Mouse (Mus musculus) CH12.LX (cell line): ENCODE results near the gene Slc4a11.

ENCODE experiments used
- BHLHE40 ChIP-seq: IDR thresholded peaks from 2 replicates; pipeline ENCODE4 v1.6.1; 2011; ENCODE audit warnings: mild to moderate bottlenecking, low read depth, low read length, improper control_type of control experiment
- CHD1 ChIP-seq: IDR thresholded peaks from 2 replicates; pipeline ENCODE4 v1.6.1; 2012; ENCODE audit warnings: low read depth, low read length, improper control_type of control experiment, inconsistent platforms
- CHD2 ChIP-seq: IDR thresholded peaks from 2 replicates; pipeline ENCODE4 v1.6.1; 2011; ENCODE audit warnings: low read length, improper control_type of control experiment
- CTCF ChIP-seq, 2 experiments: IDR thresholded peaks in 1 of 2; conservative IDR thresholded peaks in 1 of 2; 2 replicates each; pipeline ENCODE4 v1.5.1; 2011 to 2012; ENCODE audit warnings: low read depth in 2 of 2, low read length in 2 of 2, improper control_type of control experiment in 1 of 2, inconsistent platforms in 1 of 2, mild to moderate bottlenecking in 1 of 2, moderate library complexity in 1 of 2
- MAFK ChIP-seq: IDR thresholded peaks from 2 replicates; pipeline ENCODE4 v1.6.1; 2011; ENCODE audit warnings: low read length, improper control_type of control experiment; ENCODE audit not compliant: insufficient replicate concordance
- MAZ ChIP-seq: IDR thresholded peaks from 2 replicates; pipeline ENCODE4 v1.6.1; 2012; ENCODE audit warnings: low read depth, mild to moderate bottlenecking, inconsistent platforms, low read length, improper control_type of control experiment, moderate library complexity
- MXI1 ChIP-seq: IDR thresholded peaks from 2 replicates; pipeline ENCODE4 v1.6.1; 2011; ENCODE audit warnings: mild to moderate bottlenecking, low read depth, low read length, improper control_type of control experiment
- NELFE ChIP-seq: IDR thresholded peaks from 2 replicates; pipeline ENCODE4 v1.6.1; 2011; ENCODE audit warnings: low read depth, low read length, improper control_type of control experiment
- POLR2A ChIP-seq: IDR thresholded peaks from 2 replicates; pipeline ENCODE4 v1.6.1; 2011; ENCODE audit warnings: low read depth, mild to moderate bottlenecking, improper control_type of control experiment, low read length
- POLR2AphosphoS2 ChIP-seq: IDR thresholded peaks from 2 replicates; pipeline ENCODE4 v1.6.1; 2011; ENCODE audit warnings: low read depth, low read length, improper control_type of control experiment
- RCOR1 ChIP-seq: conservative IDR thresholded peaks from 2 replicates; pipeline ENCODE4 v1.6.1; 2012; ENCODE audit warnings: low read depth, mild to moderate bottlenecking, inconsistent platforms, low read length, improper control_type of control experiment
- SMC3 ChIP-seq: IDR thresholded peaks from 2 replicates; pipeline ENCODE4 v1.6.1; 2011; ENCODE audit warnings: low read depth, low read length, improper control_type of control experiment
- TCF12 ChIP-seq: IDR thresholded peaks from 2 replicates; pipeline ENCODE4 v1.6.1; 2014; ENCODE audit warnings: low read depth, mild to moderate bottlenecking, inconsistent platforms, low read length, improper control_type of control experiment
- USF2 ChIP-seq: conservative IDR thresholded peaks from 2 replicates; pipeline ENCODE4 v1.6.1; 2011; ENCODE audit warnings: low read depth, low read length, improper control_type of control experiment

DNA sequence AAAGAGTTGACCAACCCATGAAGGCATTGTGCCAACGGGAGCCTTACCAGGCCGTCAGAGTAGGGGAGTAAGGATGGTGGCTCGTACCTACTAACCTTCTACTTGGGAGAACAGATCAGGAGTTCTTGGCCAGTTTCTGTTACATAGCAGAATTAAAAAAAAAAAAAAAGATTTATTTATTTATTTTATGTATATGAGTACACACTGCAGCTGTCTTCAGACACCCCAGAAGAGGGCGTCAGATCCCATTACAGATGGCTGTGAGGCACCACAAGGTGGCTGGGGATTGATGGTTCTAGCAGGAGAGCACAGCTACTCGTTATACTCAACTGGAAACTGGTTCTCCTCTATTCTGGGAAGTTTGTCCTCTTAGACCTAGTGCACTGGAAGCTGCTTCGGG lies 7.9 kb upstream of the Slc4a11 start:
- no peak for TF ChIP-seq POLR2A
- TF ChIP-seq CTCF (conservative IDR thresholded peaks at IDR 0.05 in 1 of 2, IDR thresholded peaks at IDR 0.05 in 1 of 2; ENCODE audit: low read depth in 2 of 2, low read length in 2 of 2), result peak in 1 of 2 experiments; percentile 51; a peak in 2 of 4 replicates
- no peak for TF ChIP-seq CHD1
- no peak; the same call in 1 of the 2 replicates for TF ChIP-seq SMC3
- no peak for TF ChIP-seq CHD2
- TF ChIP-seq USF2, result no peak
- TF ChIP-seq POLR2AphosphoS2, result no peak
- TF ChIP-seq MXI1, result no peak
- no peak for TF ChIP-seq MAFK
- TF ChIP-seq RCOR1, result no peak
- TF ChIP-seq TCF12, result no peak
- no peak for TF ChIP-seq BHLHE40
- TF ChIP-seq MAZ, result no peak
- no peak for TF ChIP-seq NELFE
